Mouse (Mus musculus): ENCODE measurements around the gene Serf1. TPM values are rescaled to one million over a fixed set of nuclear protein-coding genes. Genes with fewer than 3 reads are reported as not detected.
A peak's percentile ranks its signal among the peaks of the same experiment; 100 is the strongest.

Serf1 gene
- polyA plus RNA-seq (2012; ENCODE audit: insufficient read depth, low replicate concordance) = 20.9 TPM in 1 of 2 replicates, not detected in the other

GRCm38 (mm10) chr13:100107652-100108472 lies at the start of gene Serf1:
TSS of gene Serf1 (plus strand) at chr13:100108012.
- no peaks in the 10 kb centered on the region for H3K27me3 ChIP-seq (replicated peaks)
- TF ChIP-seq GATA1 (IDR thresholded peaks at IDR 0.05; ENCODE audit: borderline replicate concordance, low read length) (no peak), FLI1 (IDR thresholded peaks at IDR 0.05; ENCODE audit: low read length) (no peak)
- H3K4me1 ChIP-seq = peaks cover 32% of the 10 kb centered on the region
- H3K36me3 ChIP-seq (replicated peaks; ENCODE audit: low read length) = no peaks in the 10 kb centered on the region
- no peaks in the 10 kb centered on the region for H3K9me3 ChIP-seq
- H3K4me3 ChIP-seq (replicated peaks) = peak within 1 kb of the TSS; percentile 96

- TF ChIP-seq FLI1 (IDR thresholded peaks at IDR 0.05; ENCODE audit: low read length) (no peak), GATA1 (IDR thresholded peaks at IDR 0.05; ENCODE audit: borderline replicate concordance, low read length) (no peak)
- Histone ChIP-seq H3K36me3 (replicated peaks; ENCODE audit: low read length) (peaks cover 98% of the 10 kb centered on the region), H3K4me3 (replicated peaks) (no peak overlapping the region), H3K9me3 (no peaks in the 10 kb centered on the region), H3K4me1 (no peaks in the 10 kb centered on the region), H3K27me3 (replicated peaks) (no peaks in the 10 kb centered on the region)
These were observed 43.9 kb upstream of the Serf1 start for GRCm38 (mm10) chr13:100063936-100064335.

GRCm38 (mm10) chr13:100067821-100068220 lies 40.0 kb upstream of the Serf1 start:
- no peak for TF ChIP-seq FLI1 (IDR thresholded peaks at IDR 0.05; ENCODE audit: low read length)
- no peaks in the 10 kb centered on the region for H3K27me3 ChIP-seq (replicated peaks)
- 0 out of 2 replicates have a peak, but pooled peaks cover 3% of the 10 kb centered on the region for H3K4me1 ChIP-seq
- no peaks in the 10 kb centered on the region for H3K9me3 ChIP-seq
- no peak overlapping the region for H3K4me3 ChIP-seq (replicated peaks)
- H3K36me3 ChIP-seq (replicated peaks; ENCODE audit: low read length) = peaks cover 98% of the 10 kb centered on the region

GRCm38 (mm10) chr13:100071473-100071872 lies 36.3 kb upstream of the Serf1 start:
- no peak for TF ChIP-seq GATA1 (IDR thresholded peaks at IDR 0.05; ENCODE audit: borderline replicate concordance, low read length)
- TF ChIP-seq FLI1 (IDR thresholded peaks at IDR 0.05; ENCODE audit: low read length) = no peak
- no peaks in the 10 kb centered on the region for H3K27me3 ChIP-seq (replicated peaks)
- 0 out of 2 replicates have a peak, but pooled peaks cover 3% of the 10 kb centered on the region for H3K4me1 ChIP-seq
- H3K9me3 ChIP-seq = no peaks in the 10 kb centered on the region
- no peak overlapping the region for H3K4me3 ChIP-seq (replicated peaks)
- H3K36me3 ChIP-seq (replicated peaks; ENCODE audit: low read length) = peaks cover 99% of the 10 kb centered on the region

GRCm38 (mm10) chr13:100098808-100099207 lies 9.0 kb upstream of the Serf1 start:
- TF ChIP-seq FLI1 (IDR thresholded peaks at IDR 0.05; ENCODE audit: low read length) (no peak), GATA1 (IDR thresholded peaks at IDR 0.05; ENCODE audit: borderline replicate concordance, low read length) (no peak)
- Histone ChIP-seq H3K36me3 (replicated peaks; ENCODE audit: low read length) (peaks cover 61% of the 10 kb centered on the region), H3K9me3 (no peaks in the 10 kb centered on the region), H3K4me1 (peaks cover 29% of the 10 kb centered on the region), H3K4me3 (replicated peaks) (no peak overlapping the region), H3K27me3 (replicated peaks) (no peaks in the 10 kb centered on the region)

GRCm38 (mm10) chr13:100103052-100103658 lies 4.7 kb upstream of the Serf1 start:
- Histone ChIP-seq H3K27me3 (replicated peaks) (no peaks in the 10 kb centered on the region), H3K36me3 (replicated peaks; ENCODE audit: low read length) (peaks cover 18% of the 10 kb centered on the region), H3K9me3 (no peaks in the 10 kb centered on the region), H3K4me1 (peaks cover 47% of the 10 kb centered on the region), H3K4me3 (replicated peaks) (peak overlapping the region; percentile 99)
- no peak for TF ChIP-seq FLI1 (IDR thresholded peaks at IDR 0.05; ENCODE audit: low read length)
- no peak for TF ChIP-seq GATA1 (IDR thresholded peaks at IDR 0.05; ENCODE audit: borderline replicate concordance, low read length)

GRCm38 (mm10) chr13:100103748-100104254 lies 4.0 kb upstream of the Serf1 start, which contains the start of gene Bdp1:
TSS of gene Bdp1 (minus strand) at chr13:100104070.
- Histone ChIP-seq H3K4me1 (peaks cover 50% of the 10 kb centered on the region), H3K9me3 (no peaks in the 10 kb centered on the region), H3K4me3 (replicated peaks) (peak within 1 kb of the TSS; percentile 99), H3K36me3 (replicated peaks; ENCODE audit: low read length) (peaks cover 12% of the 10 kb centered on the region), H3K27me3 (replicated peaks) (no peaks in the 10 kb centered on the region)
- no peak for TF ChIP-seq GATA1 (IDR thresholded peaks at IDR 0.05; ENCODE audit: borderline replicate concordance, low read length)
- TF ChIP-seq FLI1 (IDR thresholded peaks at IDR 0.05; ENCODE audit: low read length) = 0 out of 2 replicates have a peak, but pooled peaks have one; percentile 27

- Histone ChIP-seq H3K4me3 (replicated peaks) (no peak overlapping the region), H3K4me1 (peaks cover 24% of the 10 kb centered on the region), H3K9me3 (peaks cover 11% of the 10 kb centered on the region; the same call in 1 of the 2 replicates), H3K36me3 (replicated peaks; ENCODE audit: low read length) (no peaks in the 10 kb centered on the region), H3K27me3 (replicated peaks) (no peaks in the 10 kb centered on the region)
- TF ChIP-seq GATA1 (IDR thresholded peaks at IDR 0.05; ENCODE audit: borderline replicate concordance, low read length) (no peak), FLI1 (IDR thresholded peaks at IDR 0.05; ENCODE audit: low read length) (no peak)
These were observed 4.6 kb downstream of the Serf1 start for GRCm38 (mm10) chr13:100112218-100112972.

GRCm38 (mm10) chr13:100123970-100124369 lies 16.2 kb downstream of the Serf1 start:
- H3K9me3 ChIP-seq = no peaks in the 10 kb centered on the region
- H3K36me3 ChIP-seq (replicated peaks; ENCODE audit: low read length) = peaks cover 23% of the 10 kb centered on the region
- no peak for TF ChIP-seq FLI1 (IDR thresholded peaks at IDR 0.05; ENCODE audit: low read length)
- TF ChIP-seq GATA1 (IDR thresholded peaks at IDR 0.05; ENCODE audit: borderline replicate concordance, low read length) = no peak
- peaks cover 19% of the 10 kb centered on the region for H3K4me1 ChIP-seq
- peak overlapping the region; percentile 100 for H3K4me3 ChIP-seq (replicated peaks)
- no peaks in the 10 kb centered on the region for H3K27me3 ChIP-seq (replicated peaks)
